Mouse (Mus musculus): ENCODE data around the gene Slc38a9.

GRCm38 (mm10) chr13:112642897-112643296 lies 17.7 kb upstream of the Slc38a9 start:
- no peak for TF ChIP-seq CTCF (IDR thresholded peaks at IDR 0.05; ENCODE audit: control insufficient read depth, insufficient read depth, insufficient replicate concordance, low read depth, low read length)
- TF ChIP-seq POLR2A (IDR thresholded peaks at IDR 0.05; ENCODE audit: control insufficient read depth, low read depth, low read length) = no peak

Measured in testis, adult 2 months (tissue).